Mouse (Mus musculus): ENCODE data around the gene Rapgefl1.
A peak's percentile ranks its signal among the peaks of the same experiment; 100 is the strongest.

The Rapgefl1 gene

DNA sequence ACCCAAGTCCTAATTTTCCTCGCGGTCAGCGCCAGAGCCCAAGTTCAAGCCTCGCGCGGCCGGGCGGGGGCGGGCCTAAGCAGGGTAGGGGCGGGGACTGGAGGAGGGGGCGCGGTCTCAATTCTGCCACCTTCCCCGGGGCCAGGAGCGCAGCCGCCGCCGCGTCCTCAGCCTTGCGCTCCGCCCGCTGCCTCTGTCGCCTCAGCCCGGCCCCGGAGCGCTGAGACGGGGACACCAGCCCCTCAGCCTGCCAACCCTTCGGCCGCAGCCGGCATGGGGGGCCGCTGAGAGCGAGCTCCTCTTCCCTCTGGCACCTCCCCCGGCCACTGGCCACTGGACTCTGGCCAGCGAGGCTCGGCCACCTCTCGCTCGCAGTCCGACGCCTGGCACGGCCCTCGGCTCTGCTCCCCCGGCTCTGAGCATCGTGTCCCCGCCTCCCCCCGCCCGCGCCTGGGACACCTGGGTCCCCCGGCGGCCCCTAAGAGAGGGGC lies at the start of gene Rapgefl1:
Gene Rapgefl1, plus strand, starts transcription at position 135 of the 491 bp plus-strand sequence.
- DNase-seq = peak; percentile 89

DNA sequence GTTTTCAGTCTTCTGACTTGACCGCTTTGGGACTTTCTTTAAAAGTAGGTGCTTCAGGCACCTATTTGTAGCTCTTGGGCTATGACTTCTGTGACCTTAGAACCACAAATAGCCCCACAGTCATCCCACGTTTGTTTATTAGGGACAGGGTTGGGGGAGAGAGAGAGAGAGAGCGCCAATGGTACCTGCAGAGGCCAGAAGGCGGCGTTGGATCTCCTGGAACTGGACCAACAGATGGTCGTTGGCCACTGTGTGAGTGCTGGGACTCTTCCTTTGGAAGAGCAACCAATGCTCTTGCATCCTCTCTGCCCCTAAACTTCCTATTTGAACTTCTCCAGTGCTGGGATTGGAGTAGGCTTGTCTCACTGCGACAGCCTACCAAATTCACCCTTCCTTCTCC lies 49.4 kb upstream of the Rapgefl1 start:
- no peak for DNase-seq

- DNase-seq = no peak
These were observed 48.9 kb upstream of the Rapgefl1 start for GRCm38 (mm10) chr11:98787691-98788090.

- no peak for DNase-seq
These were observed 48.4 kb upstream of the Rapgefl1 start for GRCm38 (mm10) chr11:98788139-98788538.

- DNase-seq = peak; percentile 92
These were observed 47.9 kb upstream of the Rapgefl1 start for GRCm38 (mm10) chr11:98788550-98789218.

- DNase-seq = no peak
These were observed 47.3 kb upstream of the Rapgefl1 start for GRCm38 (mm10) chr11:98789219-98789807.

GRCm38 (mm10) chr11:98789824-98790223 lies 46.8 kb upstream of the Rapgefl1 start:
- DNase-seq = no peak

DNA sequence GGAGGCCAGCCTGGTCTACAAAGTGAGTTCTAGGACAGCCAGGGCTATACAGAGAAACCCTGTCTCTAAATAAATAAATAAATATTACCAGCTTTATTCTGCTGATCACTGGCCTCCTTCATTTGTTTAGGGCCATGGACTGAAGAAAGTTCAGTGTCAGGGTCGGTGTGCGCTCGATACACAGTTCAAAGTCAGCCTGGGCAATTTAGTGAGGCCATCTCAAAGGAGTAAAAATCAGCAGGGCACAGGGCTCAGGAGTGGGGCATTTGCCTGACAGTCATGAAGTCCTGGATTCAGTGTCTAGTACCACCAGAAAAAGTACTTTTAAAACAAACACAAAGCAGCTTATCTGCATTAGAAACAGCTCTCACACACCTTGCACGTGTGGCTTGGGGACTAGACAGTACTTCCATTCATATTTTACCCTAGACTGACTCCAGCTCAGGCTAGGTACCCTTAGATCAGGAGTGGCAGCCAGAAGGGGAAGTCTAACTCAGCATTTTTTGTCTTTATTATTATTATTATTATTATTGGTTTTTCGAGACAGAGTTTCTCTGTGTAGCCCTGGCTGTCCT lies 45.9 kb upstream of the Rapgefl1 start:
- DNase-seq = no peak

GRCm38 (mm10) chr11:98791448-98791847 lies 45.1 kb upstream of the Rapgefl1 start:
- no peak for DNase-seq

- no peak for DNase-seq
These were observed 44.5 kb upstream of the Rapgefl1 start for GRCm38 (mm10) chr11:98792081-98792480.

- DNase-seq = peak; percentile 77
These were observed 42.0 kb upstream of the Rapgefl1 start for GRCm38 (mm10) chr11:98794469-98795014.

DNA sequence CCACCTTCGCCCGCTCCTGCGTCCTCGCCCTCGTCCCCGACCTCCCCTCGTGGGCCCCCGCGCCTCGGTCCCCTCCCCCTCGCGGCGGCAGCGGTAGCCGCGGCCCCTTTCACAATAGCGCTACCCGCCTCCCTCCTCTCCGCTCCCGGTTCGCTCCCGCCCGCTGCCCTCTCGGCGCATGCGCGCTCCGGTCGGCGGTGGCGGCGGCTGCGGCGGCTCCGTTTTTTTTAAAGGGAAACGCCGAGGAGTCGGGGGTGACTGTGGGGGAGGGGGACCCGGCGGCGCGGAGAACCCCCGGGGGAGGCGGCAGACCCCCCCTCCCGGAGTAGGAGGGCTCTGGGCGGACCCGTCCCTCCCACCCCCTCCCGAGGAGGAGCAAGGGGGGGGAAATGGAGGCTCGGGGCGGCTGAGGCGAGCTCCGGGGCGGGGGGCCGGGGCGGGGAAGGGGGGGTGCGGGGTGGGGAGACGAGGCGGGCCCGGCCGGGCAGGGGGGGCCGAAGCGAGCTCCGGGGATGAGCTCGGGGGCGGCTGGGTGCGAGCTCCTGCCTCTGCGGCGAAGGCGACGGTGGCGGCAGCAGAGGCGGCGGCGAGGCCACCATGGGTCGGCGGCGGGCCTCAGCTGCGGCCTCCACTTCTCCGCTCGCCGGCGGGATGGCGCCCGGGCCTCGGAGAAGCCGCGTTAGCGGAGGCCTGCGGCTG lies 41.4 kb upstream of the Rapgefl1 start, which contains the start of gene Msl1:
Gene Msl1, plus strand, starts transcription at position 502 of the 699 bp plus-strand sequence.
- DNase-seq = peak; percentile 90

DNA sequence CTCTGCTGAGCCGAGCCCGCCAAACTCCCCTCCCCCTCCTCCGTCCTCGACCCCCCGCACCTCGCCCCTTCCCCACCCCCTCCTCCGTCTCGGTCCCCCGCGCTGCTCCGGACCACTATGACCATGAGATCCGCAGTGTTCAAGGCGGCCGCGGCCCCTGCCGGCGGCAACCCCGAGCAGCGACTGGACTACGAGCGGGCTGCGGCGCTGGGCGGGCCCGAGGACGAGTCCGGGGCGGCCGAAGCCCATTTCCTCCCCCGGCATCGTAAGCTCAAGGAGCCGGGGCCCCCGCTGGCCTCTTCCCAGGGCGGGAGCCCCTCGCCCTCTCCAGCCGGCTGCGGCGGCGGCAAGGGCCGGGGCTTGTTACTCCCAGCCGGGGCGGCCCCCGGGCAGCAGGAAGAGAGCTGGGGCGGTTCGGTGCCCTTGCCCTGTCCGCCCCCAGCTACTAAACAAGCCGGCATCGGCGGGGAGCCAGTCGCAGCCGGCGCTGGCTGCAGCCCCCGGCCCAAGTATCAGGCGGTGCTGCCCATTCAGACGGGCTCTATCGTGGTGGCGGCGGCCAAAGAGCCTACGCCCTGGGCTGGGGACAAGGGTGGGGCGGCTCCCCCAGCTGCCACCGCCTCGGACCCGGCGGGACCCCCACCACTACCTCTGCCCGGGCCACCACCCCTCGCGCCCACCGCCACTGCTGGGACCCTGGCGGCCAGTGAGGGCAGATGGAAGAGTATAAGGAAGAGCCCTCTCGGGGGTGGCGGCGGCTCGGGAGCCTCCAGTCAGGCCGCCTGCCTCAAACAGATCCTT lies 40.7 kb upstream of the Rapgefl1 start:
- no peak for DNase-seq

DNA sequence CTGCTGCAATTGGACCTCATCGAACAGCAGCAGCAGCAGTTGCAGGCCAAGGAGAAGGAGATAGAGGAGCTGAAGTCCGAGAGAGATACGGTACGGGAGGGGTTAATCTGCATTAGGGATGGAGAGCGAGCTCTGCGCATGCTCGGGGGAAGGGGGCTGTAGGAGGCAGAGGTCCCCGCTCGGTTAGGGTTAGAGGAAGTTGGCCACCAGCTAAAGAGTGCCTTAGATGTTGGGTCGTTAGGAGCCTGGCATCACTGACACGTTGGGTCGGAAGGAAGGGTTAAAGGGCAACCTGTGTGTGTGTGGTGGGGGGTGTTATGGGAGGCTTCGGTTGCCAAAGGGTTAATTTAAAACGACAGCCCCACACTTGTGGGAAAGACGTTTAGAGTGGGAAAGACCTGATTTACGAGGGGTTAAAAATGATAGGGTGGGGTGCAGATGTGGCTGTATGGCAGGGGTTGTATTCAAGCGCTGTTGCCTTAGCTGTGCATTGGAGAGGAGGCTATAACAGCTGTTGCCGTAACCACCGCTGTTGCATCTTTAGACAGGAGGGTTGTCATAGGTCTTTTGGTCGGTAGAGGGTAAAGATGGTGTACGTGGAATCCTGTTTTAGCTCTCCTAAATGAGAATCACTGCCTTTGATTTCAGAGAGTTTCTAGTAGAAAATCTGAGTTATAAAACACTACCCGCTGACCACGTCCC lies 39.9 kb upstream of the Rapgefl1 start:
- DNase-seq = peak; percentile 70

- DNase-seq = no peak
These were observed 39.3 kb upstream of the Rapgefl1 start for GRCm38 (mm10) chr11:98797306-98797705.

GRCm38 (mm10) chr11:98797909-98798308 lies 38.7 kb upstream of the Rapgefl1 start:
- DNase-seq = no peak

DNA sequence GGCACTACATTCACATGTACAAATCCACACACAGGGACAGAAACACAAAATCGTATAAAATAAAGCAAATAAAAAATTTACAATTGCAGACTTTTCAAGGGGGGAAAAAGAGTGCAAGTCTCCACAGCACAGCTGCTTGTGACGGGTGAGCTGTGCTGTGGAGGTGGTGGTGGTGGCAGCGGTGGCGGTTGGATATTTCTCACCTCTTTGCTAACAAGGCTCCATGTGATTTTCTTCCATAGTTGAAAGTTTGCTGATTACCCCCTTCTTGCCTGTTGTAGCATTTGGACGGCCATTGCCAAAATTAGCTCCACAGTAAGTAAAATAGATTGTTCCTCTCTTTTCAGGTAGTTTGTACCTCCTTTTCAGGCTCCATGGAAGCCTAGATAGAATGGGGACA lies 32.0 kb upstream of the Rapgefl1 start, which contains the start of gene Casc3:
Gene Casc3, plus strand, starts transcription at position 301 of the 400 bp plus-strand sequence.
- no peak for DNase-seq

DNA sequence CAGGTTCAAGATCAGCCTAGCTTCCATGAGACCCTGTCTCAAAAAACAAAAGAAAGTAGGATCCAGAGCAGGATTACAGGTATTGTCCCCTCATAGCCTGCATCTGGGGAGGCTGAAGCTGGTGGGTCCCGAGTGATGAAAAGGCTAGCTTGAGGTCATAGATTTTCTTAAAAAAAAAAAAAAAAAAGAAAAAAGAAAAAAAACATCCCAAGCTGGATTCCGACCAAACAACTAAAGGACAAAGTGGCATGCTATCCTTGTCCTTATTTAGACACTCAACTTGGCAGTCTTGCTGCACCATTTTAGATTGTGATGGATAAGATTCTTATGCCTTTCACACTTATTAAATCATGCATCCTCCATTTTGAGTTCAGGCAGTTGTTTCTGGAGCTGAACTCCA lies 28.2 kb upstream of the Rapgefl1 start:
- DNase-seq = no peak

DNA sequence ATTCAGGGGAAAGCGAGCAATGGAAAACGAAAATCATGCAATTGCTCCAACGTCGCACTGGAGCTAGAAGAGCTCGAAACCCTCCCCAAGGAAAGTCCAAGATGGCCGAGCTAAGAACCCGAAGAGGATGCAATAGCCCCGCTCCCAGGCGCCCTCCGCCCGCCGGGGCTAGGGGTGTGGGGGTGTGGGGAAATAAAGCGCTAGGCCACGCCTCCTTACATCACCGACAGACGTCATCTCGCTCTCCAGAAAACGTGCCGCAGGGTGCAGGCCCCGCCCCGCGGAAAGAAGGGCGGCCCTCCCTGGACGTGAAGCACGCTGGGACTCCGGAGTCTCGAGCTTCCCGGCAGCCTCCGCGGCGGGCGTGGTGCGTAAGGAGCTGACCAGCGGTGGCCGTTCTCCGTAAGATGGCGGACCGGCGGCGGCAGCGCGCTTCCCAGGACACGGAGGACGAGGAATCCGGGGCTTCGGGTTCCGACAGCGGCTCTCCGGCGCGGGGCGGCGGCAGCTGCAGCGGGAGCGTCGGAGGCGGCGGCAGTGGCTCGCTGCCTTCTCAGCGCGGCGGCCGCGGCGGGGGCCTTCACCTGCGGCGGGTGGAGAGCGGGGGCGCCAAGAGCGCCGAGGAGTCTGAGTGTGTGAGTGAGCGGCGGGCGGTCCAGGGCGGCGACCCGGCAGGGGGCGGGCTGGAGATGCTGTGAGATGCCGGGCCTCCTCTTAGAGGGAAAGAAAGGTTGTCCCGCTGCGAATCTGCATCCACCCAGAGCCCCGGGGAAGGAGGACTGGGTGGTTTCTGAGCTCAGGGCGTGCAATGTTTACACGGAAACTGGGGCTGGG lies 26.9 kb upstream of the Rapgefl1 start:
- DNase-seq = peak; percentile 99

DNA sequence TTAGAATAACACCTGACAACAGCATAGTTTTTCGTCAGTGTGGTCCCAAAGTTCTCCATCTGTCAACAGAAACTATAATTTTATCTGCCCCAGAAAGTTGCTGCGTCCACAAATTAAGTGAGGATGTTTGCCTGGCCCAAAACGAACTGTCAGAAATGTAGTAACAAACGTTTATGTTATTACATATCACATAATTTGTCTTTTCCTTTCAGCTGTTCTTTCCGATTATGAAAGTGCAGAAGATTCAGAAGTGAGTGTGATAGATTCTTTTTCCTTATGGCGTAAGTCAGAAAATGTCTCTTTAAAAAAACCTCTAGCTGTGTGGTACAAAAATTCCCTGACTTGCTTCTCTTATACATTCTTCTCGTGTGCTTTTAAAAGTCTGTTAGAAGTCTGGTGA lies 25.9 kb upstream of the Rapgefl1 start:
- no peak for DNase-seq

Data from right cerebral cortex, adult 18-20 months (tissue).